Mouse (Mus musculus): ENCODE measurements around the gene Aurkb. TPM values are rescaled to one million over a fixed set of nuclear protein-coding genes. Genes with fewer than 3 reads are reported as not detected.
"Not testable (repeated sequence)": the region's sequence is repeated elsewhere in the genome, so short reads cannot be mapped to it uniquely, and the experiment has no call there.

The Aurkb gene
- 108 and 121 TPM in 2 replicates for polyA plus RNA-seq (2011; ENCODE audit: insufficient read depth, insufficient read length, low read depth, missing spikeins)

- peak; percentile 64 for TF ChIP-seq POLR2A (IDR thresholded peaks at IDR 0.05; ENCODE audit: insufficient read depth, low read length)
- TF ChIP-seq CTCF (IDR thresholded peaks at IDR 0.05; ENCODE audit: low read depth, low read length), result no peak
- H3K4me1 ChIP-seq (ENCODE audit: control insufficient read depth, insufficient read depth, low read length), result no peaks in the 10 kb centered on the region
- H3K9me3 ChIP-seq (replicated peaks; ENCODE audit: control insufficient read depth, insufficient read depth, low read length, poor library complexity, severe bottlenecking), result no peaks in the 10 kb centered on the region
- H3K9ac ChIP-seq (ENCODE audit: low read depth, poor library complexity, severe bottlenecking), result peak within 1 kb of the TSS; percentile 88
- peaks cover 31% of the 10 kb centered on the region for H3K36me3 ChIP-seq (ENCODE audit: control insufficient read depth, insufficient read depth, low read length, poor library complexity, severe bottlenecking)
- H3K27me3 ChIP-seq (ENCODE audit: control insufficient read depth, insufficient read depth, low read length, poor library complexity, severe bottlenecking), result no peaks in the 10 kb centered on the region
- peak within 1 kb of the TSS; percentile 99 for H3K4me3 ChIP-seq (ENCODE audit: low read depth, low read length)
- peak within 1 kb of the TSS; percentile 84 for H3K27ac ChIP-seq (ENCODE audit: insufficient read depth, low read length)
Measured at GRCm38 (mm10) chr11:69045531-69046394, at the start of gene Aurkb. Aurkb (plus strand) TSS chr11:69045647.

DNA sequence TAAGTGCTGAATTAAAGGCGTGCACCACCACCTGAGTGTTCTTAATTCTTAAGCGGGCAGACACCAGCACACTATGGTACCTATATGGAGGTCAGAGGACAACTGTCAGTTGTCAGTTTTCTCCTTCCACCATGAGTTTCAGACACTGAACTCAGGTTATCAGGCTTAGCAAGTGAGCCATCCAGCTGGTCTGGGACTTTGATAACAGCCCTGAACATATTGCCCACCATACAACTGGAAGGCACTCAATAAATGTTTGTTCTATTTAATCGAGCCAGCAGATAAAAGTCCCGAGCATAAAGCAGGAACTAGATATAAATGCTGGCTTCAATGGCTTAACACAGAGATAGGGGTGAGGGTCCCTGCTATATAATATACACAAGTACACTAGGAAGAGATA is 48.4 kb upstream of the Aurkb start:
- Histone ChIP-seq H3K27ac (ENCODE audit: insufficient read depth, low read length) (no peak overlapping the region), H3K4me3 (ENCODE audit: low read depth, low read length) (no peak overlapping the region), H3K9ac (ENCODE audit: low read depth, poor library complexity, severe bottlenecking) (no peak overlapping the region), H3K36me3 (ENCODE audit: control insufficient read depth, insufficient read depth, low read length, poor library complexity, severe bottlenecking) (peaks cover 93% of the 10 kb centered on the region), H3K4me1 (ENCODE audit: control insufficient read depth, insufficient read depth, low read length) (no peaks in the 10 kb centered on the region), H3K9me3 (replicated peaks; ENCODE audit: control insufficient read depth, insufficient read depth, low read length, poor library complexity, severe bottlenecking) (no peaks in the 10 kb centered on the region), H3K27me3 (ENCODE audit: control insufficient read depth, insufficient read depth, low read length, poor library complexity, severe bottlenecking) (no peaks in the 10 kb centered on the region)
- TF ChIP-seq CTCF (IDR thresholded peaks at IDR 0.05; ENCODE audit: low read depth, low read length), result no peak
- no peak for TF ChIP-seq EP300 (IDR thresholded peaks at IDR 0.05; ENCODE audit: insufficient read depth, low read depth, low read length)
- TF ChIP-seq POLR2A (IDR thresholded peaks at IDR 0.05; ENCODE audit: insufficient read depth, low read length), result no peak

DNA sequence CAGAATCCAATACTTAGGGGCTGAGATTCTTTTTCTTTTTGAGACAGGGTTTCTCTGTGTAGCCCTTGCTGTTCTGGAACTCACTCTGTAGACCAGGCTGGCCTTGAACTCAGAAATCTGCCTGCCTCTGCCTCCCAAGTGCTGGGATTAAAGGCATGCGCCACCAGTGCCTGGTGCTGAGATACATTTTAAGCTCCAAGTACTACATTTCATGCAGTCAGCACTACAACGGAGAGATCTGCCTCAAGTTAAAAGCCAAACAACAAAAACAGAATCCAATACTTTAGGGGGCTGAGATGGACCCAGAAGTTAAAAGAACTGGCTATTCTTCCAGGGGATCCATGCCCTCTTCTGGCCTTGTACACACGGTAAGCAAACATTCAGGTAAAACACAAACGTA is 42.7 kb upstream of the Aurkb start:
- H3K4me3 ChIP-seq (ENCODE audit: low read depth, low read length); H3K4me1 ChIP-seq (ENCODE audit: control insufficient read depth, insufficient read depth, low read length); H3K9me3 ChIP-seq (replicated peaks; ENCODE audit: control insufficient read depth, insufficient read depth, low read length, poor library complexity, severe bottlenecking); H3K9ac ChIP-seq (ENCODE audit: low read depth, poor library complexity, severe bottlenecking); H3K27me3 ChIP-seq (ENCODE audit: control insufficient read depth, insufficient read depth, low read length, poor library complexity, severe bottlenecking); H3K27ac ChIP-seq (ENCODE audit: insufficient read depth, low read length): not testable (repeated sequence)
- peaks cover 86% of the 10 kb centered on the region for H3K36me3 ChIP-seq (ENCODE audit: control insufficient read depth, insufficient read depth, low read length, poor library complexity, severe bottlenecking)

GRCm38 (mm10) chr11:69003592-69003991 is 41.9 kb upstream of the Aurkb start:
- no peaks in the 10 kb centered on the region for H3K4me1 ChIP-seq (ENCODE audit: control insufficient read depth, insufficient read depth, low read length)
- H3K9me3 ChIP-seq (replicated peaks; ENCODE audit: control insufficient read depth, insufficient read depth, low read length, poor library complexity, severe bottlenecking), result no peaks in the 10 kb centered on the region
- no peak for TF ChIP-seq EP300 (IDR thresholded peaks at IDR 0.05; ENCODE audit: insufficient read depth, low read depth, low read length)
- no peak for TF ChIP-seq POLR2A (IDR thresholded peaks at IDR 0.05; ENCODE audit: insufficient read depth, low read length)
- TF ChIP-seq CTCF (IDR thresholded peaks at IDR 0.05; ENCODE audit: low read depth, low read length), result peak; percentile 37
- no peak overlapping the region for H3K4me3 ChIP-seq (ENCODE audit: low read depth, low read length)
- H3K36me3 ChIP-seq (ENCODE audit: control insufficient read depth, insufficient read depth, low read length, poor library complexity, severe bottlenecking), result peaks cover 78% of the 10 kb centered on the region
- H3K27ac ChIP-seq (ENCODE audit: insufficient read depth, low read length), result no peak overlapping the region
- no peaks in the 10 kb centered on the region for H3K27me3 ChIP-seq (ENCODE audit: control insufficient read depth, insufficient read depth, low read length, poor library complexity, severe bottlenecking)
- H3K9ac ChIP-seq (ENCODE audit: low read depth, poor library complexity, severe bottlenecking), result no peak overlapping the region

DNA sequence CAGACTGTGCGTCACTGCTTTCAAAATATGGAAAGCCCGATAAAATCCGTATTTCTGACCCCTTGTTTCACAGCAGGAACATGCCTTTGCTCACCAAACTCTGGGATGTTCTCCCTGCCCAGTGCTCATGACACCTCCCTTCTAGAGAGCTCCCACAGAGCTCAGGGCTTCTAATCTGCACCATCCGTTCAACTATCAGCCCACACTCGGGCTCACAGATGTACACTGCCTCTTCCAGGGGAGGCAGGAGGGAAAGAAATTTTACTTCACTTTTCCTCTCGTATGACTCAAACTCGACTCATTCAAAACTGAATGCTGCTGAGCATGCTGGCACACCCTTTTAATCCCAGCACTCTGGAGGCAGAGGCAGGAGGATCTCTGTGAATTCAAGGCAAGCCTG is 40.3 kb upstream of the Aurkb start:
- Histone ChIP-seq H3K4me3 (ENCODE audit: low read depth, low read length) (no peak overlapping the region), H3K27ac (ENCODE audit: insufficient read depth, low read length) (no peak overlapping the region), H3K4me1 (ENCODE audit: control insufficient read depth, insufficient read depth, low read length) (no peaks in the 10 kb centered on the region), H3K36me3 (ENCODE audit: control insufficient read depth, insufficient read depth, low read length, poor library complexity, severe bottlenecking) (peaks cover 62% of the 10 kb centered on the region), H3K27me3 (ENCODE audit: control insufficient read depth, insufficient read depth, low read length, poor library complexity, severe bottlenecking) (no peaks in the 10 kb centered on the region), H3K9ac (ENCODE audit: low read depth, poor library complexity, severe bottlenecking) (no peak overlapping the region), H3K9me3 (replicated peaks; ENCODE audit: control insufficient read depth, insufficient read depth, low read length, poor library complexity, severe bottlenecking) (no peaks in the 10 kb centered on the region)
- TF ChIP-seq CTCF (IDR thresholded peaks at IDR 0.05; ENCODE audit: low read depth, low read length), result no peak
- no peak for TF ChIP-seq POLR2A (IDR thresholded peaks at IDR 0.05; ENCODE audit: insufficient read depth, low read length)
- no peak for TF ChIP-seq EP300 (IDR thresholded peaks at IDR 0.05; ENCODE audit: insufficient read depth, low read depth, low read length)

DNA sequence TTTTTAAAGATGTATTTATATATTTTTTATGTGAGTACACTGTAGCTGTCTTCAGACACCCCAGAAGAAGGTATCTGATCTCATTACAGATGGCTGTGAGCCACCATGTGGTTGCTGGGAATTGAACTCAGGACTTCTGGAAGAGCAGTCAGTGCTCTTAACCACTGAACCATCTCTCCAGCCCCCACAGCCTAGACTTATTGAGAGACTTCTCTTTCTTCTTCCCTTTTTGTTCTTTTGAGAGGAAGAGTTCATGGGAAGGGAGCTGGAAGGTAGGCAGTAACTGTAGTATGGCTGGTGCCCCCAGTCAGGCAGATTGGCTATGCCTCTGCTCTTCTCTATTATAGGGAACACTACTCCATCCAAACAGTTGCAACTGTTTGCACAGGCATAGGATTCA is 38.9 kb upstream of the Aurkb start:
- H3K27me3 ChIP-seq (ENCODE audit: control insufficient read depth, insufficient read depth, low read length, poor library complexity, severe bottlenecking); H3K9me3 ChIP-seq (replicated peaks; ENCODE audit: control insufficient read depth, insufficient read depth, low read length, poor library complexity, severe bottlenecking); H3K4me1 ChIP-seq (ENCODE audit: control insufficient read depth, insufficient read depth, low read length); H3K27ac ChIP-seq (ENCODE audit: insufficient read depth, low read length); H3K4me3 ChIP-seq (ENCODE audit: low read depth, low read length): not testable (repeated sequence)
- H3K36me3 ChIP-seq (ENCODE audit: control insufficient read depth, insufficient read depth, low read length, poor library complexity, severe bottlenecking), result peaks cover 48% of the 10 kb centered on the region
- H3K9ac ChIP-seq (ENCODE audit: low read depth, poor library complexity, severe bottlenecking), result 0 out of 2 replicates have a peak overlapping the region, but pooled peaks have one; percentile 81
